1 mouse cellular context compared by ENCODE assay signal in genomic region chr16:16664516-16664915, GRCm38 (mm10). TPM values are rescaled to one million over a fixed set of nuclear protein-coding genes. Genes with fewer than 3 reads are reported as not detected.
"Had no signal": no experiment of that assay in that cellular context is flagged by ENCODE, and none has a peak within 500 bp of the region (broad histone marks: within the 10 kb centered on the region; RNA-seq: fewer than 3 reads in every experiment).

No protein-coding gene starts in this region.

RNA-seq across cellular contexts. Expression of gene Olfr19, which starts 11.7 kb away (rescaled TPM):
- total RNA-seq: neutrophil, adult 5-6 weeks had no signal
